Mouse (Mus musculus) central nervous system, embryonic 18 days (tissue): Measurements from ENCODE around the gene Hoxc5. TPM values are rescaled to one million over a fixed set of nuclear protein-coding genes. Genes with fewer than 3 reads are reported as not detected.

ENCODE experiments used
- polyA plus RNA-seq: library from polyadenylated mRNA; depleted of rRNA; stranded (reverse); fragments of >200 nt; gene quantifications from 2 replicates; pipeline ENCODE4 v1.2.3, GENCODE M21; 2012; rRNA removed

Gene Hoxc5
- 0.06 and 0.07 TPM in 2 replicates for polyA plus RNA-seq

GRCm38 (mm10) chr15:102967312-102967510 is at the start of gene Hoxc5:
Gene Hoxc5 (plus strand): TSS chr15:102967443.

GRCm38 (mm10) chr15:102921053-102922011 is 45.9 kb upstream of the Hoxc5 start, which contains the start of gene Hoxc13:
Gene Hoxc13 (plus strand): TSS chr15:102921103.

GRCm38 (mm10) chr15:102936279-102936972 is 30.8 kb upstream of the Hoxc5 start, which contains the start of gene Hoxc12:
Gene Hoxc12 (plus strand): TSS chr15:102936757.

GRCm38 (mm10) chr15:102954192-102955006 is 12.8 kb upstream of the Hoxc5 start, which contains the start of gene Hoxc11:
Gene Hoxc11 (plus strand): TSS chr15:102954427.

GRCm38 (mm10) chr15:102966776-102967311 is 399 bp upstream of the Hoxc5 start, which contains the start of gene Hoxc10:
Gene Hoxc10 (plus strand): TSS chr15:102966796.

GRCm38 (mm10) chr15:102976171-102976570 is 8.9 kb downstream of the Hoxc5 start, which contains the start of gene Hoxc9:
Gene Hoxc9 (plus strand): TSS chr15:102976439.

GRCm38 (mm10) chr15:102990461-102991397 is 23.5 kb downstream of the Hoxc5 start, which contains the start of gene Hoxc8:
Gene Hoxc8 (plus strand): TSS chr15:102990607.

GRCm38 (mm10) chr15:102997939-102998355 is 30.7 kb downstream of the Hoxc5 start, which contains the start of gene Hoxc6:
Gene Hoxc6 (plus strand): TSS chr15:102998257.

GRCm38 (mm10) chr15:103018636-103019035 is 51.4 kb downstream of the Hoxc5 start, which contains the start of gene Hoxc4:
Gene Hoxc4 (plus strand): TSS chr15:103018934.

Other genes with a start within 250 kb of the Hoxc5 start
- 42.1 and 46.6 TPM in 2 replicates for gene Calcoco1, start 245.3 kb upstream of the Hoxc5 start, polyA plus RNA-seq
- gene Hoxc13, start 46.3 kb upstream of the Hoxc5 start, polyA plus RNA-seq, result not detected in 2 replicates
- gene Hoxc12, start 30.7 kb upstream of the Hoxc5 start, polyA plus RNA-seq, result not detected in 2 replicates
- not detected in 2 replicates for gene Hoxc11, start 13.0 kb upstream of the Hoxc5 start, polyA plus RNA-seq
- not detected in 2 replicates for gene Hoxc10, start 647 bp upstream of the Hoxc5 start, polyA plus RNA-seq
- gene Hoxc9, start 9.0 kb downstream of the Hoxc5 start, polyA plus RNA-seq, result not detected in 2 replicates
- gene Hoxc8, start 23.2 kb downstream of the Hoxc5 start, polyA plus RNA-seq, result not detected in 2 replicates
- 0.14 TPM in 1 of 2 replicates, not detected in the other for gene Hoxc6, start 30.8 kb downstream of the Hoxc5 start, polyA plus RNA-seq
- 0.10 and 0.28 TPM in 2 replicates for gene Hoxc4, start 51.5 kb downstream of the Hoxc5 start, polyA plus RNA-seq
- 27.0 and 30.0 TPM in 2 replicates for gene Smug1, start 199.6 kb downstream of the Hoxc5 start, polyA plus RNA-seq